Mouse (Mus musculus): ENCODE measurements at regions not wholly inside any gene's neighbourhood (a gene's known extent, or its start where the extent isn't known, plus 50 kb on each side); places are given as distances from the start of the nearest gene placed in this dataset.
A peak's percentile ranks its signal among the peaks of the same experiment; 100 is the strongest.

DNA sequence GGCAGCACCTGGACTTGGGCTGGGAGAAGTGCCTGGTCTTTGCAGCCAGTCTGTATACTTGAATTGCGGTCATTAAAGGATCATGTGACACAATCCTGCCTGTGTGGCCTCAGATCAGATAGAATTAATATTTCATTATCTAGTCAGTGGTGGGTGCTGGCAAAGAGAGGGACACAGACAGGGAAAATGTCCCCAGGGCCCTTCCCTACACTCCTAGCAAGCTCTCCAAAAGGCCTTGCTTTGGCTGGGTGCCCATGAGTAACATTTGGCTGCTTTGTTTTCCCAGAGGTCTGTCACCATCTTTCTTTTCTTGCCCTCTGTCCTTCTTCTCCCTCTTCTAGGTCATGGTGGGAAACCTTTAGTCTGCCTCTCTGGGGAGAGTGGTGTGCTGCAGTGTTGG, 260.3 kb downstream of the Bcl11a start:
- no peak for ATAC-seq (ENCODE audit: poor library complexity, severe bottlenecking)

GRCm38 (mm10) chr11:24339061-24339460, 261.2 kb downstream of the Bcl11a start:
- ATAC-seq (ENCODE audit: poor library complexity, severe bottlenecking): no peak

- ATAC-seq (ENCODE audit: poor library complexity, severe bottlenecking): 0 out of 2 replicates have a peak, but pooled peaks have one; percentile 38
Observed at GRCm38 (mm10) chr11:24340677-24341076, 262.8 kb downstream of the Bcl11a start.

DNA sequence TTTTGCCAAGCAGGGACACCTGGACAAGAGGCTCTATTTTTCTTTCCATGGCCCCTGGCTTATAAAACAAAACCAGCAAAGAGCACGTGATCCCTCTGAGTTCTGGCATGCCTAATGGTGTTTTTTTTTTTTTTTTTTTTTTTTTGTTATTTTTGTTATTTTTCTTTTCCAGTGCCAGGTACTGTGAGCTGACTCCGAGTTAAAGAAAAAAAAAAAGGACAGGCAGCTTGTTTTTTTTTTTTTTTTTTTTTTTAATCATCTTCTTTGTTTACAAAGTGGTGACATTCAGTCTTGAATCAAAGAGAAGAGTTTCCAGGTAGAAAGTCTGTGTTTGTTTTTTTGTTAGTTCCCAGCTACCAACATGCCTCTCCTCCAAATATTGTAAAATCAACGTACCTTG, 263.8 kb downstream of the Bcl11a start:
- ATAC-seq (ENCODE audit: poor library complexity, severe bottlenecking): no peak

DNA sequence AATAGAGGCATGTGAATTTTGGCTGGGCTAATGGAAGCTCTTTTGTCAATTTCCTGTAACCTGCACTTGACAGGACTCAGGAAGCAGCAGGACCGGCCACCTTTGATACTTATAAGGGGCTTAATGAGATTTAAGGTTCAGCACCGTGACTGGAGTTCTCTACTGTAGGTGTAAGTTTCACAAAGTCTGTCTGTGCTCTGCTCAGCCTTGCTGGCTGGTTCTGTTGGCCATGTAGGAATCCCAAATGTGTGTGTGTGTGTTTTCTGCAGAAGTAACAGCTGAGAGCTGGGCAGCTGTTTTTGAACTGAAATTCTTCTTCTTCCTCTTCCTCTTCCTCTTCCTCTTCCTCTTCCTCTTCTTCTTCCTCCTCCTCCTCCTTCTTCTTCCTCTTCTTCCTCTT, 264.3 kb downstream of the Bcl11a start:
- ATAC-seq (ENCODE audit: poor library complexity, severe bottlenecking): no peak

DNA sequence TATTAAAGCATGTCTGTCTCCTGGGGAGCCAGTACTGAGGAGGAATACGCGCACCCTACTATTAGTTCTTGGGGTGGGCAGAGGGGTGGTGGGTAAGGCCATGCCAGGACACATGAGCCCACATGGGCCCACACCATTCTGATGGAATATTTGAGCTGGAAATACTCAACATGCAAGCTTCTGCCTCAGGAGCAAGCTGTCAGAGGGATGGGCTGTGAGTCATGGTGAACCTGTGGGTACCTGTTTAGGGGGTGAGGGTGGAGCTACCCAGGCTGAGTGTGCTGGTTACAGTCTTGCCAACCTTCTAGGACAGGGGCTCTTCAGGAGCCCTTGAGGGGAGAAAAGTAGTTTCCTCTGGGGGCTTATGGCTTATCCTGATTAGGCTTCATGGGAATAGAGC, 264.9 kb downstream of the Bcl11a start:
- no peak for ATAC-seq (ENCODE audit: poor library complexity, severe bottlenecking)

GRCm38 (mm10) chr11:24347225-24347624, 269.4 kb downstream of the Bcl11a start:
- no peak for ATAC-seq (ENCODE audit: poor library complexity, severe bottlenecking)

GRCm38 (mm10) chr11:24348741-24349140, 270.9 kb downstream of the Bcl11a start:
- ATAC-seq (ENCODE audit: poor library complexity, severe bottlenecking): no peak

GRCm38 (mm10) chr11:24349967-24350643, 272.2 kb downstream of the Bcl11a start:
- ATAC-seq (ENCODE audit: poor library complexity, severe bottlenecking): no peak

- no peak for ATAC-seq (ENCODE audit: poor library complexity, severe bottlenecking)
Observed at GRCm38 (mm10) chr11:24350839-24351238, 273.0 kb downstream of the Bcl11a start.

GRCm38 (mm10) chr11:24352071-24352470, 274.2 kb downstream of the Bcl11a start:
- ATAC-seq (ENCODE audit: poor library complexity, severe bottlenecking): peak; percentile 73

DNA sequence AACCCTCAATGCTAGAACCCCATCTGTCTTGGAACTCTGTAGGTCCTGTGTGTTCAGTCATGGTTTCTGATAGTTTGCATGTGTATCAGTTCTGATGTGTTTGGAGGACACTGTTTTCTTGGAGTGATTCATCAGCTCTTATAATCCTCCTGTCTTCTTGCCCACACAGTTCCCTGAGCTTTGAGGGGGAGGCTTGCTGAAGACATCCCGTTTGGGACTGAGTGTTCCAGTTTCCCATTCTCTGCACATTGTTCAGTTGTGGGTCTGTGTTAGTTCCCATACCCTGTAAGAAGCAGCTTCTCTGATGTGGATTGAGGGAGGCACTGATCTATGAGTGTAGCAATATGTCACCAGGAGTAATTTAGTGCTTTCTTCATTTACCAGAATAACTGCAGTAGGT, 275.2 kb downstream of the Bcl11a start:
- no peak for ATAC-seq (ENCODE audit: poor library complexity, severe bottlenecking)

DNA sequence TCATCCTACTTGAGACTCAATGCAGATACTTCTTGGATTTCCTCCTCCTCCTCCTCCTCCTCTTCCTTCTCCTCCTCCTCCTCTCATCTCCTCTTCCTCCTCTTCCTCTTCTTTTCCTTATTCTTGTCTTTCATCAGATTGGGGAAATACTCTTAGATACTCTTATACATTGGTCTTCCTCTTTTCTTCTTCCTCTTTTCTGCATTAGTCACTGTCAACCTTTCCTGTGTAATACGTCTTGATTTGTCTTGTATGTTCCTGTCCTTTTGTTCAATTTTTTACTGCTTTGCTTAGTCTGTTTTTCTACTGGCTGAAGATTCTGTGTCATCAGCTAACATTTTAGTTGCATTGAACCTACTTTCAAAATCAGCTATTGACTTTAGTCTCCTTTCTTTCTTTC, 279.5 kb downstream of the Bcl11a start:
- ATAC-seq (ENCODE audit: poor library complexity, severe bottlenecking): peak; percentile 78

GRCm38 (mm10) chr11:24359086-24359485, 281.2 kb downstream of the Bcl11a start:
- peak; percentile 63 for ATAC-seq (ENCODE audit: poor library complexity, severe bottlenecking)

DNA sequence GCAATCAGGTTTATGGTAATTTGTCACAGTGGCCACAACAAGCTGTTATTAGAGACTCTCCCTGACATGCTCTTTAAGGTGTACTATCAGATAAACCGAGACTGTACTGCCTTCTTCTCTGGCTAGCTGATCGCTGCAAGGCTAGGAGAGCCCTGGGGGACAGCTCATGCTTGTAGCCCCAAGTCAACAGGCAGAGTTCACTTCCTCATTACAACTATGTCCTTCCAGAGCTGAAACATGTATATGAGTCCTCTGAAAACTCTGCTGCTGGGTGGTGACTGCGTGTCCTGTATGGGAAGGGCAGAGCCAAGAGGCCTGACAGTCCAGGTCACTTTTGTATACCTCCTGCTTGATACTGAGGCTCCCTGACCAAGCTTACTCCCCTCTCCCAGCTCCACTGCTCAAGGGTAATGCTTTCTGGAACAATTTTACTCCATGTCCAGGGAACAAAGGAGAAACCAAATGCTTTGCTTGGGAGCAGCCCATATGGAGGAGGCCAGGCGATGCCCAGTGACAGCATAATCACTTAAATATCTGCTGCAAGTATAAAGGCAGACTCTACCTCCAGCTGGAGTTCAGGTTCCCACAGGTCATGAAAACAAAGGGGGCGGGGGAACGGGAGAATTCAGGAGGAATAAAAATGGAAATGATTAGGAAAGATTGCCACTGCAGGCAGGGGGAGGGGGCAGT, 284.3 kb downstream of the Bcl11a start:
- ATAC-seq (ENCODE audit: poor library complexity, severe bottlenecking): peak; percentile 33; the same call in 1 of the 2 replicates

DNA sequence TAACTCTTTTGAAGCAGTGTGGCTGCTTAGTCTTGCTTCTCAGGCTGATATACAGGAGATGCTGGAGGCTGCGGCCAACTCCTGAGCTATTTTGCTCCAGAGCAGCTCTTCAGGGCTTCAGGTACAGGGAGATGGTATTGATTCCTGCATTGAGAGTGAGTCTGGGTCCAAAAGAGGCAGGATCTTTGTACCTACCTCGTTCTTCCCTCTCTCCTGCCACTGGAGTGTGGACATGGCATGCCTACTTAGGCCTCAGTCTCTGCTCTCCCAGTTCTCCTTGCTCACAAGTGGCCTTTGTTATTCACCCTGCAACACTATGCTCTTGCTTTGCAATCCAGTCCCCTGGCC, 284.8 kb downstream of the Bcl11a start:
- ATAC-seq (ENCODE audit: poor library complexity, severe bottlenecking): no peak

DNA sequence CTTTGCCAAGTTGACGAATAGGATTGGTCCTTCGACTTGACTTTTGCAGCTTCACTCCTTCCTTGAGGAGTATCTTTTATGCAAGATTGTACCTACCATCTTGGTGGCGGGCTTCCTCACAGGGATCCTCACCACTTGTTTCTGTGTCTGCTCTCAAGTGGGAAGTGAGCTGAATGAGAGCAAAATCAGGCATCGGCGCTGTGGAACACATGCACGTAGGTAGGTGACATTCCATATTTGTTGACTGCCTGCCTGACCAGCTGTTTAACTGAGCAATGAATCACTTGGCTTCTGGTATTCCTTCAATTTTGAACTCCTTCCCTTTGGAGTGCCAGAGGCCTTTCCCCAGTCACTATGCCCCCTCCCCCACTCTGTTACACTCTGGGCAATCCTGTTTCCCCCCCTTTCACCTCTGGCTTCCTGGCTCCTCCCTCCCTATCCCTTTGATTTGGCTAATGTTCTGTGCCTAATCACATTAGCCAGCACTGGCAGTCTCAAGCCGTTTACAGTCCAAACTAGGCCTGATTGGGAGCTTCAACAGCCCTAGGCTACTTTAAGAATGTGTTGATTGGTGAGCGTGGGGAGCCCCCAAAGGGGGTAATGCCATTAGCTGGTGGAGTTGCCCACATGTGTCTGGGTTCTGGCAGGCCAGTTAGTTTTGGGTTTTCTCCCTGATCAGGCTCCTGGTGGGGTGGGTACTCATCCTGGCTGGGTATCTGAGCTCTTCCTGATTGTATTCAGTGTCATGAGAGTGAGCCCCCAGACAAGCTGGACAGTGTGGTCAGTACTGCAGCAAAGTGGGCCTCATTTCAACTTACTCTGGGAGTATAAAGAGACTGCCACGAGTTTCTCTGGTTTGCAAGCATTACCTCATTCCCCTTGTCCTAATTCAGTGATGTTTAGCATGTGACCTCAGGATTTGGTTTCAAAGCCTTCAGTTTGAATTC, 285.8 kb downstream of the Bcl11a start:
- no peak for ATAC-seq (ENCODE audit: poor library complexity, severe bottlenecking)

- ATAC-seq (ENCODE audit: poor library complexity, severe bottlenecking): peak; percentile 57
Observed at GRCm38 (mm10) chr11:24370198-24370860, 292.5 kb downstream of the Bcl11a start.

GRCm38 (mm10) chr11:24370861-24371686, 293.2 kb downstream of the Bcl11a start:
- no peak for ATAC-seq (ENCODE audit: poor library complexity, severe bottlenecking)

- peak; percentile 10 for ATAC-seq (ENCODE audit: poor library complexity, severe bottlenecking)
Observed at GRCm38 (mm10) chr11:24371687-24371950, 293.8 kb downstream of the Bcl11a start.

Data from megakaryocyte, adult 5-6 weeks (primary cell).